Mouse (Mus musculus) G1E (cell line): ENCODE results near the gene Gm7970. TPM values are rescaled to one million over a fixed set of nuclear protein-coding genes. Genes with fewer than 3 reads are reported as not detected.
"Not testable (repeated sequence)": the region's sequence is repeated elsewhere in the genome, so short reads cannot be mapped to it uniquely, and the experiment has no call there.

Source experiments
- ATAC-seq: 2 replicates; pipeline ENCODE4 v1.8.0; 2016; ENCODE audit warnings: mild to moderate bottlenecking; ENCODE audit not compliant: insufficient number of reproducible peaks, poor library complexity, low FRiP score, severe bottlenecking; ENCODE audit errors: extremely low read depth
- DNase-seq: peaks from one replicate; pipeline ENCODE4 v3.0.0; 2012; ENCODE audit warnings: low spot score
- H3K27me3 ChIP-seq: 2 replicates; pipeline ENCODE4 v1.6.1; 2012; ENCODE audit warnings: mild to moderate bottlenecking, low read length, inconsistent platforms; ENCODE audit not compliant: insufficient read depth
- H3K36me3 ChIP-seq: replicated peaks from 2 replicates; pipeline ENCODE3; 2012; ENCODE audit warnings: mild to moderate bottlenecking, inconsistent platforms
- H3K4me1 ChIP-seq: 2 replicates; pipeline ENCODE4 v1.6.1; 2012; ENCODE audit warnings: low read depth, low read length, inconsistent platforms, mixed read lengths; ENCODE audit not compliant: insufficient read depth
- H3K4me3 ChIP-seq: 2 replicates; pipeline ENCODE4 v1.5.1; 2012; ENCODE audit warnings: low read depth, mild to moderate bottlenecking, inconsistent platforms, low read length, moderate library complexity, mixed read lengths
- H3K9me3 ChIP-seq: replicated peaks from 2 replicates; pipeline ENCODE4 v1.6.1; 2012; ENCODE audit warnings: inconsistent platforms
- polyA plus RNA-seq: library from polyadenylated mRNA; stranded (reverse); fragments of >175 nt; gene quantifications from 2 replicates; pipeline ENCODE4 v1.2.3, GENCODE M21; 2012
- total RNA-seq, 2 experiments: library from RNA; stranded (forward) in 1 of 2; stranded (reverse) in 1 of 2; fragments of 200-1000 nt in 1 of 2; fragments of >200 nt in 1 of 2; fragmentation: Nextera tagmentation in 1 of 2; gene quantifications; 2 replicates each; pipeline ENCODE4 v1.2.3; 2014 to 2017

The Gm7970 gene
- total RNA-seq (2014; fragmentation: Nextera tagmentation), result not detected in 2 replicates
- total RNA-seq (2017), result not detected in 2 replicates
- not detected in 2 replicates for polyA plus RNA-seq

DNA sequence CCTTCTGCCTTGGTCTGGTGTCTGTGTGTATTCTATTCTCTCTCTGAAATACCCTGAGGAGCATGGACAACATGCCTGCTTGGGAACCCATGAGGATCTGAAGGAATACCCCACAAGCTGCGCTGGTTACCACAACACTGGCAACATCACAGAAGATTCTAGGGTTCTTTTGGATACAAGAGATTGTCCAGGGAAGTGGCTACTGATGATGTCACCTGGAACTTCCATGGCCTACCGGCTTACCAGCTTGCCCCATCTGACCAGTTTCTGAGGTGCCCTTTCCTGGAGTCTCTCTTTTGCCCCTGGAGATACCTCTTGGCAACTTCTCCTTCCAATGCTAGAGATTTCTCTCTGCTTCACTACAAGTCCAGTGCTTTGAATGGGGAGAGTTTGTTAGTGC lies at the start of gene Gm7970:
Gene Gm7970 (minus strand): TSS at position 101 of the 400 bp plus-strand sequence.
- not testable (repeated sequence) for H3K4me1 ChIP-seq, ATAC-seq, DNase-seq, H3K9me3 ChIP-seq, H3K27me3 ChIP-seq, H3K36me3 ChIP-seq, H3K4me3 ChIP-seq

DNA sequence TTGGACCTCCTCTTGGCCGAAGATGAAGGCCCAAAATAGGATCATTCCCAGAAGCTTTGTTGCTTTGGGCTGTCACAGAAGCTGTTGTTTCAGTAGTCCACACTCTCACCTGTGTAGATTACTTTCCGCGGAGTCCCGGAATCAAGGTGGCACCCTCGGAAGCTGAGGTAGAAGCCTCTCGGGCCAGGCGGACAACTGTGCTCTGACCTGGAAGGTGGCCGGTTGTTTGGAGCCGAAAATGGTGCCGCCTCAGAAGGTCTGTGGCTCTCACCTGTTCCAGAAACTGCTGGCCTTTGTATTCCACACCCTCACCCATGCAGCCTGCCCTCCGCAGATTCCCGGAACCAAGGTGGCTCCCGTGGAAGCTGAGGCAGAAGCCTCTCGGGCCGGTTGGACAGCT lies 45.6 kb upstream of the Gm7970 start:
- DNase-seq, H3K4me3 ChIP-seq, ATAC-seq, H3K4me1 ChIP-seq, H3K27me3 ChIP-seq, H3K36me3 ChIP-seq, H3K9me3 ChIP-seq: not testable (repeated sequence)

GRCm38 (mm10) chr14:41586346-41586745 lies 31.0 kb upstream of the Gm7970 start:
- not testable (repeated sequence) for H3K4me1 ChIP-seq, DNase-seq, H3K36me3 ChIP-seq, H3K4me3 ChIP-seq, H3K27me3 ChIP-seq, H3K9me3 ChIP-seq, ATAC-seq

- ATAC-seq, H3K9me3 ChIP-seq, H3K36me3 ChIP-seq, DNase-seq, H3K27me3 ChIP-seq, H3K4me3 ChIP-seq, H3K4me1 ChIP-seq: not testable (repeated sequence)
Observed at GRCm38 (mm10) chr14:41572911-41573310, 17.5 kb upstream of the Gm7970 start, which contains the start of gene 1700049E17Rik2. Gene 1700049E17Rik2, plus strand, starts transcription at chr14:41573211.

- H3K4me1 ChIP-seq, H3K9me3 ChIP-seq, H3K4me3 ChIP-seq, H3K27me3 ChIP-seq, H3K36me3 ChIP-seq, ATAC-seq, DNase-seq: not testable (repeated sequence)
Observed at GRCm38 (mm10) chr14:41524695-41525094, 30.7 kb downstream of the Gm7970 start.

DNA sequence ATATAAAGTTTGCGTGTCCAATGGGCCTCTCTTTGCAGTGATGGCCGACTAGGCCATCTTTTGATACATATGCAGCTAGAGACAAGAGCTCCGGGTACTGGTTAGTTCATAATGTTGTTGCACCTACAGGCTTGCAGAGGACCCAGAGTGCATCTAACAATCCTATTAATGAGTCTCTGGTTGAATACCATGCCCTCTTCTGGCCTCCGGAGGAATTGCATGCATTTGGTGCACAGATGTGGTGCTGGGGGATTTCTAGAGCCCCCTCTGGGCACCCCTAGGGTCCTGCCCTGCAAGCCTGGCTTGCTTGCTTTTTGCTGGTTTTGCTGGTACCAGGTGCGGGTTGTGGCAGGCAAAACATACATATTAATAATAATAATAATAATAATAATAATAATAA lies 34.7 kb downstream of the Gm7970 start:
- ATAC-seq, H3K4me3 ChIP-seq, DNase-seq, H3K4me1 ChIP-seq, H3K36me3 ChIP-seq, H3K9me3 ChIP-seq, H3K27me3 ChIP-seq: not testable (repeated sequence)

Other genes with a start within 250 kb of the Gm7970 start
- not detected in 2 replicates for gene Gm5798, start 207.0 kb downstream of the Gm7970 start, total RNA-seq (2014; fragmentation: Nextera tagmentation)
- not detected in 2 replicates for gene Gm5798, start 207.0 kb downstream of the Gm7970 start, total RNA-seq (2017)
- gene Gm5798, start 207.0 kb downstream of the Gm7970 start, polyA plus RNA-seq, result not detected in 2 replicates
- gene Gm7945, start 169.2 kb downstream of the Gm7970 start, total RNA-seq (2014; fragmentation: Nextera tagmentation), result not detected in 2 replicates
- 0.22 and 0.46 TPM in 2 replicates for gene Gm7945, start 169.2 kb downstream of the Gm7970 start, total RNA-seq (2017)
- not detected in 2 replicates for gene Gm7945, start 169.2 kb downstream of the Gm7970 start, polyA plus RNA-seq
- gene Gm6482, start 147.3 kb downstream of the Gm7970 start, total RNA-seq (2014; fragmentation: Nextera tagmentation), result not detected in 2 replicates
- gene Gm6482, start 147.3 kb downstream of the Gm7970 start, total RNA-seq (2017), result 0.16 TPM in 1 of 2 replicates, not detected in the other
- not detected in 2 replicates for gene Gm6482, start 147.3 kb downstream of the Gm7970 start, polyA plus RNA-seq
- not detected in 2 replicates for gene Gm7954, start 102.1 kb downstream of the Gm7970 start, total RNA-seq (2014; fragmentation: Nextera tagmentation)
- 0.38 TPM in 1 of 2 replicates, not detected in the other for gene Gm7954, start 102.1 kb downstream of the Gm7970 start, total RNA-seq (2017)
- not detected in 2 replicates for gene Gm7954, start 102.1 kb downstream of the Gm7970 start, polyA plus RNA-seq
- gene Gm3486, start 66.1 kb downstream of the Gm7970 start, total RNA-seq (2014; fragmentation: Nextera tagmentation), result not detected in 2 replicates
- gene Gm3486, start 66.1 kb downstream of the Gm7970 start, total RNA-seq (2017), result not detected in 2 replicates
- not detected in 2 replicates for gene Gm3486, start 66.1 kb downstream of the Gm7970 start, polyA plus RNA-seq
- 0.58 TPM in 1 of 2 replicates, not detected in the other for gene 1700049E17Rik2, start 17.6 kb upstream of the Gm7970 start, total RNA-seq (2014; fragmentation: Nextera tagmentation)
- 0.22 TPM in 1 of 2 replicates, not detected in the other for gene 1700049E17Rik2, start 17.6 kb upstream of the Gm7970 start, total RNA-seq (2017)
- gene 1700049E17Rik2, start 17.6 kb upstream of the Gm7970 start, polyA plus RNA-seq, result not detected in 2 replicates
- gene Gm3072, start 69.0 kb upstream of the Gm7970 start, total RNA-seq (2014; fragmentation: Nextera tagmentation), result not detected in 2 replicates
- not detected in 2 replicates for gene Gm3072, start 69.0 kb upstream of the Gm7970 start, total RNA-seq (2017)
- gene Gm3072, start 69.0 kb upstream of the Gm7970 start, polyA plus RNA-seq, result not detected in 2 replicates
- not detected in 2 replicates for gene Gm3676, start 90.9 kb upstream of the Gm7970 start, total RNA-seq (2014; fragmentation: Nextera tagmentation)
- gene Gm3676, start 90.9 kb upstream of the Gm7970 start, total RNA-seq (2017), result not detected in 2 replicates
- not detected in 2 replicates for gene Gm3676, start 90.9 kb upstream of the Gm7970 start, polyA plus RNA-seq
- gene Gm8068, start 146.3 kb upstream of the Gm7970 start, total RNA-seq (2014; fragmentation: Nextera tagmentation), result not detected in 2 replicates
- not detected in 2 replicates for gene Gm8068, start 146.3 kb upstream of the Gm7970 start, total RNA-seq (2017)
- not detected in 2 replicates for gene Gm8068, start 146.3 kb upstream of the Gm7970 start, polyA plus RNA-seq
- gene Gm7929, start 195.0 kb upstream of the Gm7970 start, total RNA-seq (2014; fragmentation: Nextera tagmentation), result not detected in 2 replicates
- gene Gm7929, start 195.0 kb upstream of the Gm7970 start, total RNA-seq (2017), result not detected in 2 replicates
- not detected in 2 replicates for gene Gm7929, start 195.0 kb upstream of the Gm7970 start, polyA plus RNA-seq
- gene Gm47189, start 216.9 kb upstream of the Gm7970 start, total RNA-seq (2014; fragmentation: Nextera tagmentation), result not detected in 2 replicates
- 0.33 TPM in 1 of 2 replicates, not detected in the other for gene Gm47189, start 216.9 kb upstream of the Gm7970 start, total RNA-seq (2017)
- gene Gm47189, start 216.9 kb upstream of the Gm7970 start, polyA plus RNA-seq, result not detected in 2 replicates